Mouse (Mus musculus): Measurements from ENCODE around the gene Shisal2b.
"Not testable (repeated sequence)": the region's sequence is repeated elsewhere in the genome, so short reads cannot be mapped to it uniquely, and the experiment has no call there.

The Shisal2b gene

DNA sequence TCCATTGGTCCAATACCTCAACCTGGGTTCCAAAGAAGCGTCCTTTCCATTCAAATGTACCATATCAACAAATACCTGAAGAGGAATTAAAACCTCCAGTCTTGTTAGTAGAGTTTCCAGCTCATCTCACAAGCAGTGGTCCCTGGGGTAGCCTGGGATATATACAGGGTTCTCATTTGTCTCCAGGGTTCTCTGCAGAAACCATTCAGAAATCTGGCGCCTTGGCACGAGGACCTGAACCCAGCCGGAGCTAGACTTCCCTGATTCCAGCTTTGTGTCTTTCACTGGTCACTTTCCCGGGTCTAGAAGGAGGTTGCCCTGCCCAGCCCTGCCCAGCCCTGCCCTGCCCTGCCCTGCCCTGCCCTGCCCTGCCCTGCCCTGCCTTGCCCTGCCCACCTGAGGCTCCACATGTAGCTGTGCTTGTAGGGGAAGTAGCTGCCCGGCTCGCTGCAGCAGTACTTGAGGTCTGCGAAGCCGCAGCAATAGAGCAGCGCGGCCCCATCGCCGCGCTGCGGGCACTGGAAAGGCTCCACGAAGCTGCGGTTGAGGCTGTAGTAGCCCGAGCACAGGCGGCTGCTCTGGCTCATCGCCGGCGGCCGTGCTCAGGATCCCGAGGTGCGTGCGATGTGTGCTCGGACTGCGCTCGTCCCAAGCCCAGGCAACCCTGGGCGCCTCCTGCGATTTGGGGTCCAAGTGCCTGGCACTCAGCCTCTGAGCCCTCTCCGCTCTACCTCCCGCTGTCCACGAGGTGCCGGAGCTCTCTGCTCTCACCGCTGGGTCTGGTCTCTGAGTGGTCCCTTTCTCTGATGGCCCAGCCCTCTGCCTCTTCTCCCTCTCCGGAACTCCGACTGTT is at the start of gene Shisal2b:
Gene Shisal2b (minus strand): TSS at position 767 of the 853 bp plus-strand sequence.
- peak; percentile 14 for DNase-seq

DNA sequence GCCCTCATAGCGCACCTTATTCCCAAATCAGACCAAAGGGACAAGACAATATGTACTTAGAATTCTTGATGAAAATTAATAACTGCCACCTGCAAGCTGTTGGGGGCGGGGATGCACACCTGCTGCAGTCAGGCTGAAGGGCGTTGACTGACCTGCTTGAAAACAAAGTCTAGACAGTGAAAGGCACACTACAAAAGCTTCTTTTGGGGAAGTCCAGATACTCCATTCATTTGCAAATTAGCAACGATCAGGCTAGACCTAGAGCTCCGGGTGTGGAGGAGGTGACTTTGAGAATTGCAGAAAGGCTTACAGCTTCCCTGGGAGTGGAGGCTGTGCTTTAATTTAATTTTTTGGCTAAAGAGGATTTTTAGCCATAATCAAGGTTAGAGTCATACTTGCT is 47.9 kb upstream of the Shisal2b start:
- DNase-seq, result not testable (repeated sequence)

DNA sequence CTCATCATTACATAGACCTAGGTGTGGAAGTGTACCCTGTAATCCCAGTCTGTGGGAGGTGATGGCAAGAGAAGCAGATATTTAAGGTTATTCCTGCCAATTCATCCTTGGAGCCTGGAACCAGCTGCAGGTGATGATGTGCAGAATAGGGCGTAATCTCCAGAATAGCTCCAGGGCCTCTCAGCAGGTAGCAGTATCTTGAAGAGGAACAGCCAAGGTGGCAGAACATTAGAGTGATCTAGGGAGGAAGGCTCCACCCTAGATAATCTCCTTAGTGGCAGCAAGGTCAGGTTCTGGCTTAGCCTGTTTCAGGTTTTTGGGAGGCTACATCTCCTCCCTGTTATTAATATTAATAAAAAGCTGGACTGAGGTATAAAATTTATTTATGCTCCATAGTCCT is 47.3 kb upstream of the Shisal2b start:
- not testable (repeated sequence) for DNase-seq

GRCm38 (mm10) chr13:104908691-104909090 is 45.0 kb upstream of the Shisal2b start:
- DNase-seq, result no peak

- no peak for DNase-seq
Observed at GRCm38 (mm10) chr13:104894771-104895170, 31.1 kb upstream of the Shisal2b start.

DNA sequence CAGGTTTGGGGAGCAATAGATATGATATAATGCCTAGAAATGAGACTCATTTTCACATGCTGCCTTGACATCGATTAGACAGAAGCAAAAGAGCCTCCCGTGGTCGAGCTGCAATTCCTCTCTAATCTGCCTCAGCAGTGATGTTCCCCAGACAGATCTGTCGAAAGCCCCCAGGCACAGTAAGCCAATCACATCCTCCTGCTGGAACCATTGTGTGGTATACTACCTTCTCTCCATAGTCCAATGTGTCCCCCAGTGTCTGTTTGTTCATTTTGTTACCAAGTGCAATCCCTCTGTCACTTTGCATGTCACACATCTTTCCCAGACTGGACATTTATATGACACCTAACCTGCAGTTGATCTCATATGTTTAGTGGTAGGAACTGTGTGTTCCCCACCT is 28.6 kb upstream of the Shisal2b start:
- DNase-seq, result no peak

GRCm38 (mm10) chr13:104886308-104887032 is 22.8 kb upstream of the Shisal2b start:
- no peak for DNase-seq

GRCm38 (mm10) chr13:104883566-104884249 is 20.0 kb upstream of the Shisal2b start:
- DNase-seq, result no peak

DNA sequence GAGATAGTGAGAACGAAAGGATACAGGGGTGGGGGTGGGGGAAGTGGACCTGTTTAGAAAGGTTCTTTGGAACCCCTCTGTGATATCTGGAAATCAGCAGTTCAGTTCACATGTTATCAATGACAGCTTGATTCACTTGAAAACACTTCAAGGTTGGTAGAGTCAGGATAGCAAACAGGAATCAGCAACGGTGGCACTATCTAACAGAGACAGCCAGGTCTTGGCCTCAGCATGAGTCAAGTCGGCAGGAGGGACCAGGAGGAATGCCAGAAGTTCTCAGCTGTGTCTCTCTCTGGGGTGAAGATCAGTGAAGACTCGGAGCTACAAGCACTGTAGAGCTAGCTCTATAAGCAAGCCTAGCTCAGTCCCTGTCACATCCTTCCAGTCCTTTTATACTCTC is 14.8 kb upstream of the Shisal2b start:
- DNase-seq, result no peak

DNA sequence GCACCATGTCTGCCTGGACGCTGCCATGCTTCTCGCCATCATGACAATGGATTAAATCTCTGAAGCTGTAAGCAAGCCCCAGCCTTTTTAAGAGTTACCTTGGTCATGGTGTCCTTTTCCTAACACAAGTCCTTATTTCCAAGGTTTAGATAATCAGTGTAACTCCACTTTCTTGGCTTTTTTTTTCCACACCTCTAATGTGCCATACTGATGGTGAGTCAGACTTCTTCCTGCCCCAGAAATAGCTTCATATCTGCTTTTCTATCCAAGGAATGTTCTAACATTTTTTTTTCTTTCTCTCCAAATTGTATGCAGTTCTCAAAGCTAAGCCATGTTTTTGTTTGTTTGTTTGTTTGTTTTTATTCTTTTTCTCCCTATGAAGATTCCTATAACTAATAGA is 6.2 kb upstream of the Shisal2b start:
- DNase-seq, result peak; percentile 25

GRCm38 (mm10) chr13:104866726-104867125 is 3.0 kb upstream of the Shisal2b start:
- no peak for DNase-seq

GRCm38 (mm10) chr13:104853645-104854044 is 10.0 kb downstream of the Shisal2b start:
- DNase-seq, result no peak

DNA sequence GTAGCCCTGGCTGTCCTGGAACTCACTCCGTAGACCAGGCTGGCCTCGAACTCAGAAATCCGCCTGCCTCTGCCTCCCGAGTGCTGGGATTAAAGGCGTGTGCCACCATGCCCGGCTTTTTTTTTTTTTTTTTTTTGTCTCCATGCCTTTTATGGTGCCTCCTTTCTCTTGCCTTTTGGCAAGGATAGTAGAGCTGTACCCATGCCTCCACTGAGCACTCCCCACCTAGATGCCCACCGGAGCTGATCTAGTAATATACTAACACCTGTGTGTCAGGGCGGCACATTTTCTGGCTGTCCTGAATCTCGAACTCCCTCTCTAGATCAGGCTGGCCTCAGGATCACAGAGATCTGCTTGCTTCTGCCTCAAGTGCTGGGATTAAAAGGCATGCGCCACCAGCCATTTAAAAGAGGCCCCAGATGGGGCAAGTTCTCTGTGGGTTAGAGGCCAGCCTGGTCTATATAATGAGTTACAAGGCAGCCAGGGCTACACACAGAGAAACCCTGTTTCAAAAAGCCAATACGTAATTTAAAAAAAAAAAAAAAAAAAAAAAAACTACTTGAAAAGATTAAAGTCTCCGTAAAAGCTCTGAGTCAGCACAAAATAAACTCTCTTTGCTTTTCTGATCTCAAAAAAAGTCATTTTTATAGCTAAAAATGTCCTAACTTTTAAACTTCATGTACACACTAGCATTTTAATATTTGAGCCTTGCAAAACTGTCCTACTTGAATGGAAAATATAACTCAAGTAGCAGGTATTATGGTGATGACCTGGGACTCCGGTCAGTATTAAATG is 20.2 kb downstream of the Shisal2b start:
- DNase-seq, result no peak

DNA sequence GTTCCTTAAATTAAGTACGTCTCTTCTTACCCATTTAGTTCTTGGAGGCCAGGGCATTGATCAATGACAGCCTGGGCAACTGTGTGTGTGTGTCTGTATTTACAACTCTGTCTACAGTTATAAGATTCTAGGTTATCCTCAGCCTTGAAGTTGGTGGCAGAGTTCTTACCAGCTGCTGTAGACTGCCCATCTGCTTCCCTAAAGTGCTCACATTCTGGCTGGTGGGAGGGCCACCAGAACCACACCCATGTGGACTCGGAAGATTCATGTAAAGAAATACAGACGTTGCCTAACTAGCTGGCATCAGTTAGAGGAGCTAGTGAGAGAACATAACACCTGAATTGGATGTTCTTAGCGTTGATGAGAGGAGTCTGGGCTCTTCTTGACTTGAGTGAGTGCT is 21.8 kb downstream of the Shisal2b start:
- DNase-seq, result no peak

DNA sequence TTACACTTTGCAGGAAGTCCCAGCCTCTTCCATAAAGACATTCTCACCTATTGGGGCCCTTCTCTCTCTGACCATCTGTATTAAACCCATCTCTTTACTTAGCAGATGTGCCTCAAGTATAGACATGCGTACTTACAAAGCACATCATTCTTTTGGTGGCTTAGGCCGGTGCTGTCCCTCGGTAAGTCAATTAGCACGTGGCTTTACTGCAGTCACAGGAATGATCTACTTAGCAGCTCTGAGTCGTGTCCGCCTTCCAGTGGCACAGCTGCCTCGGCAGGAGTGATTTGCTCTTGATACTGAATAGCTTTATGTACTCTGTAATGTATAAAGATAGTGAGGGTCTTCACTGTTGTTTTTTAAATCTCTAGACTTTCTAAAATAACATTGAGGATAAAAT is 26.1 kb downstream of the Shisal2b start:
- DNase-seq, result no peak

DNA sequence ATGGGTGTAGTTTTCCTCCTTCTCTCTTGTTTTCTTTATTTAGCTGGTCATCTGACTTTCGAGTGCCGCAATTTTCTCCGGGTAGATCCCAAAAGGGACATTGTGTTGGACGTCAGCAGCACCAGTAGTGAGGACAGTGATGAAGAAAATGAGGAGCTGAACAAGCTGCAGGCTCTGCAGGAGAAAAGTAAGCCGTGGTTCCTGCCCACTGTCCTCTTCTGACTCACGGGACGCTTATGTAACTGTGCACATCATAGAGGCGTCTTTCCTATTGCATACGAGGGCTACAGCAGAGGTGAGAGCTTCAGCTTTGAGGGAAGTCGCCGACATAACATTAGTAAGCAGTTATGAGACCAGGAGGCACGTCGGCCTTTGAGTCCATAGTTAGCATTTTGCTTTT is 30.9 kb downstream of the Shisal2b start:
- DNase-seq, result peak; percentile 26

DNA sequence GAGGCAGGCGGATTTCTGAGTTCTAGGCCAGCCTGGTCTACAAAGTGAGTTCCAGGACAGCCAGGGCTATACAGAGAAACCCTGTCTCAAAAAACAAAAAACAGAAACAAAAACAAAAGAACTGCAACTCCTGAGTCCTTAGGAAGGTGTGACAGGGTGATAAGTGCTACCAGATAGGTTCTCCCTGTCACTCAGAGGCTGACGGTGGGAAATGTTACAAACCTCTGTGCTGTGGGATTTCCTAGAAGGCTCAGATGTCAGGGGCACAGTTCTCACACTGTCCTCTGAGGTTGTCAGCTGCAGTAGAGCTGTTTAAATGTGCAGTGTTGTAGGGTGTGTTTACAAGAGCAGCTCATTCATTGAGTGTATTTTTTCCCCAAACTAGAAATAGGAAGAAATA is 38.2 kb downstream of the Shisal2b start:
- no peak for DNase-seq

DNA sequence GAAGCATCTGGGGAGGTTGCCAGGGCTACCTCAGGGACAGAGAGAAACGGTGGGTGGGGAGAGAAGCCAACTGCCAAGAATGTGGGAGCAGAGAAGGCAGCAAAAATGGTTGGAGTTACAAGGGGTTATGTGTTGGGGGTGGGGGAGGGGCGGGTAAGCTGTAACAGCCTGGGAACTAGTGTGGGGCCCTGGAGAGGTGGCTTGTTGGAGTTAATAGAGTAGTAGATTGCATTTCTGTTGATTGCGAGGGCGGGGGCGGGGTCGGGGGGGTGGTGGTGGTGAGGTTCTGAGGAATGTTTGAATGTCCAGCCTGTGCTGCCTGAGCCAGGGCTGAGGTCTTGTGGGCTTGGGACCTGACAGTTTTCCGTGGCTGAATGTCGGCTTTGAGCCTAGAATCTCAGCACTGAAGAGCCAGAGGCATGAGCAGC is 41.3 kb downstream of the Shisal2b start:
- no peak for DNase-seq

- DNase-seq, result no peak
Observed at GRCm38 (mm10) chr13:104821908-104822307, 41.8 kb downstream of the Shisal2b start.

DNA sequence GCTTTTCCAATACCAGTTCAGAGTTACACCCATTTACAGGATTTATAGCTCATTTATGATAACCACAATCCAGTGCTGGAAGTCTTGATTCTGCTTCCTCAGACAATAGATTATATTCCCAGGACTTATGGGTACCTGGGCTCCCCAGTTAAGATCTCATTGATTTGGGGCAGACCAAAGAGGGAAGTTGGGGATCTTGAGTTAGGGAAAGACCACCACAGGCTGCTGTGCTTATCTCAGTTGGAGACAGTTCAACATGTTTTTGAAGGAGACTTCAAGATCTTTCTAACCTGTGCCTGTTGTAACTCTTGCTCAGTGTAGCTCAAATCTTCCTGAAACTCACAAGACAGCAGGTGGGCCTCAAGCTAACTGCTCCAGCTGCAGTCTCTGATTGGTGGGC is 42.5 kb downstream of the Shisal2b start:
- no peak for DNase-seq

DNA sequence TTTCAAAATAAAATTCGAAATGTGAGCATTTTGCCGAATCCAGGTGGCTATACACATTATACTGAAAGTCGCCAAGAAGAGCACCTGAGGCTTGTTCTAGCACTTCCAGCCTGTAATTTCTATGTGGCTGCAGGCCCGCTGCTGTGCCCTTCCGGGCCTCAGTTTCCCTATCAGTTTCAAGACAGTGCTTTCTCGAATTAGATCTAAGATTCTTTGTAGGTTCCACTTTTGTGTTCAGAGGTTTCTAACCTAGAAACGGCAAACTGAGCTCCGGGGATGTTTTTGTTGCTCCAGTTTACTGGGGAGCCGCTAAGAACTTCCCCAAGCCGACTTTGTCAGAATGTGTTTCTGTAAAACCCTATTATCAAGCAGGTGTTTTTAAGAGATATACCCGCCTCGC is 46.0 kb downstream of the Shisal2b start:
- no peak for DNase-seq
